Mouse (Mus musculus) adrenal gland, postnatal 14 days (tissue): ENCODE measurements at regions not wholly inside any gene's neighbourhood (a gene's known extent, or its start where the extent isn't known, plus 50 kb on each side); places are given as distances from the start of the nearest gene placed in this dataset.

Source experiments
- DNase-seq: peaks from one replicate; pipeline ENCODE4 v3.0.0; 2021; ENCODE audit warnings: mixed read lengths

DNA sequence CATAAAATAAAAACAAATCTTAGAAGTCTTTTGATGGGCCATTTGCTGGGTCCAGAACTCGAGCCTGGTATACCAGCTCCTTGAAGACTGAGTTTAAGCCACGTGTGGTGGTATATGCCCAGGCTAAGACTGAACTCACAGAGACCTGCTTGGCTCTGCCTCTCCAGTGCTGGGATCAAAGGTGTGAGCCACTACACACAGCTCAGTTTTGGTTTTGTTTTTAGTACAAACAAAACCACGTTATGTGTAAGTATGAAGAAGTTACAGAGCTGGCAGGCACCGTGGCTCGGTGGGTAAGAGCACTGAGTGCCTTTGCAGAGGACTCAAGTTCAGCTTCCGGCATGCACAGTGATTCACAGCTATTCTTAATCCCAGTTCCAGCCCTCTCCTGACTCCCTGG, 75.6 kb downstream of the Wdr5 start:
- no peak for DNase-seq

- no peak for DNase-seq
Observed at GRCm38 (mm10) chr2:27591668-27592067, 76.7 kb downstream of the Wdr5 start.

DNA sequence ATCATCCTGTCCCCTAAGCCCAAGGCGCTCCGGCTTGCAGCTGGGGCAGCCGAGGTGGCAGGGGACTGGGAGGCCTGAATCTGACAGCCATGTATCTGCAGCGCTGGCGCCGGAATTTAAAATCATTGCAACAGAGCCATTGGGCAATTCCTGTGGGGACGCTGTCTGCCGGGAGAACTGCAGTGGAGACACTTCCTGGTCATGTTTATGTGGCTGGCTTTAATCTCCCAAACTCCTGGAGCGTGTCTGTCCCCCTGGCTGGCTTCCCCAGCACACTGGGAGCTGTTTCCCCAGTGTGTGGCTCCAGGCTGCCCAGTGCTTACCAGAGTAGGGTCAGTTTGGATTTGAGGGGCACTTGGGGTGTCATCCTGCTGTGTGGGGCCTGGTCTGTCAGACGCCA, 78.4 kb downstream of the Wdr5 start:
- DNase-seq = peak; percentile 86

GRCm38 (mm10) chr2:27595251-27595650, 80.3 kb downstream of the Wdr5 start:
- DNase-seq = no peak

- peak; percentile 69 for DNase-seq
Observed at GRCm38 (mm10) chr2:27596217-27596616, 80.0 kb upstream of the Rxra start.

- DNase-seq = peak; percentile 84
Observed at GRCm38 (mm10) chr2:27596966-27597365, 79.3 kb upstream of the Rxra start.

GRCm38 (mm10) chr2:27597901-27598300, 78.3 kb upstream of the Rxra start:
- DNase-seq = peak; percentile 68

- peak; percentile 70 for DNase-seq
Observed at GRCm38 (mm10) chr2:27599061-27599768, 77.0 kb upstream of the Rxra start.

DNA sequence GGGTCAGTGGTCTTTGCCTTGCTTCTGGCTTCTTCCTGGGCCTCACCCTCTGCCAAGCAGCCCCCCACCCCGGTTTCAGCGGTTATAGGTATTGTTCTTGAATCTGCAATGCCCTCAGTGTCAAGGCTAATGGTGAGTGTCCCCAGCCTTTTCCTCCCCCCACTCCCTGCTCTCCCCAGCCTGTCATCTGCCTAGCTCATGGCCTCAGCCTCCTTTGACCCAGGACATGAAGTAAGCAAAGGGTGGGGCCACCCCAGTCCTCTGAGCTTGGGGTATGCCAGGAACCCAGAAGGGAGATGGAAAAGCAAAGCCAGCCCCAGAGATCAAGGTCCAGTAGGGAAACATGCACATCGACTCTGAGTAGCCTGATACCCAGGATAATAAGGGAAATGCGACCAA, 76.5 kb upstream of the Rxra start:
- peak; percentile 31 for DNase-seq

DNA sequence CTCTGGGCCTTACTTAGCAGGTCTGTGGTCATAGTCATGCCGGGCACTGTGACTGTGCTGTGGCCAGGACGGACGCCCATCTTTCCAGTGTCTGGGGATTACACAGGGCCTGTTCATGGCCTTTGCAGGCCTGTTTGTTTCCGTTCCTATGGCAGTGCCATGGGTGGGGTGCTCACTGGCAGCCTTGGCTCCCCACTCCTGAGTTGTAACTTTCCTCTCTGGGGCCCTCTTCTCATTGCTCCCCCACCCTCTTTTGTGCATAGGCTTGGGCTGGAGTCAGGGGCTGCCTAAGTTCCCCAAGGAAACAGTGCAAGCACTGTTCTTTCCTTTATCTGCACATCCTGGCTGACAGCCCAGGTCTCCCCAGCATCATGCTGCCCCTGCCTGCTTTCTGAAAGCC, 72.9 kb upstream of the Rxra start:
- no peak for DNase-seq

DNA sequence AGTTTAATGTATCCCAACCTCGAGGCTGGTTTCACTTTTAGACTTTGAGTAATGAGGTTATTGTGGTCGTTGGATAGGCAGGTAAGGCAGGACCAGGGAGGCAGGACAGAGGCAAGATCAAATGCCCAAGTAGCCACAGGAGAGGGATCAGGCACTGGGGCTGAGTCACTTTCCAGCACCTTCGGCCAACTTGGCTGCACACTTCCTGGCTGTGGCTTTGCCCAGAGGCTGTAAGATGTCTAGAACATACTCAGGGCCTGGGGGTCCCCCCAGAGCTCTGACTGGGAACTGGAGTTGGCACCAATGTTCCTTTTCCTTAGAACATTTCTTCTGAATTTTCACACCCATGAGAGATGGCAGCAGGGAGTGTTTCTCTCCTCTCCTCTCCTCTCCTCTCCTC, 71.7 kb upstream of the Rxra start:
- peak; percentile 53 for DNase-seq

GRCm38 (mm10) chr2:27606816-27607215, 69.4 kb upstream of the Rxra start:
- DNase-seq = no peak

DNA sequence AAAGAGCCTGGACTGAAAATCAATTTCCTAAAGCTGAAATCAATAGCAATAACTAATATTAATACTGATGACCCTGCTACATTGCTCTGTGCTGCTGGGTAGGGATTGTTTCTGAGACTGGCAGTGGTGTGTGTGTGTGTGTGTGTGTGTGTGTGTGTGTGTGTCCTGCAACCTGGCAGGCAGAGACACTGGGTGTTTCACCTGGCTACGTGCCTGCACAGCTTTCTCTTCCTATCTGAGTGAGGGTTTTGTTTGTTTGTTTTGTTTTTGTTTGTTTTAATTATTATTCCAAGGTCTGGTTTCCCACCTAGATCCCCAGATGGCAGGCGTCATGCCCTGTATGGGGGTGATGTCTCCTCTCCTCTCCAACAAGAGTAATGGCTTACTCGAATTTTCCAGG, 54.5 kb upstream of the Rxra start:
- DNase-seq = no peak

DNA sequence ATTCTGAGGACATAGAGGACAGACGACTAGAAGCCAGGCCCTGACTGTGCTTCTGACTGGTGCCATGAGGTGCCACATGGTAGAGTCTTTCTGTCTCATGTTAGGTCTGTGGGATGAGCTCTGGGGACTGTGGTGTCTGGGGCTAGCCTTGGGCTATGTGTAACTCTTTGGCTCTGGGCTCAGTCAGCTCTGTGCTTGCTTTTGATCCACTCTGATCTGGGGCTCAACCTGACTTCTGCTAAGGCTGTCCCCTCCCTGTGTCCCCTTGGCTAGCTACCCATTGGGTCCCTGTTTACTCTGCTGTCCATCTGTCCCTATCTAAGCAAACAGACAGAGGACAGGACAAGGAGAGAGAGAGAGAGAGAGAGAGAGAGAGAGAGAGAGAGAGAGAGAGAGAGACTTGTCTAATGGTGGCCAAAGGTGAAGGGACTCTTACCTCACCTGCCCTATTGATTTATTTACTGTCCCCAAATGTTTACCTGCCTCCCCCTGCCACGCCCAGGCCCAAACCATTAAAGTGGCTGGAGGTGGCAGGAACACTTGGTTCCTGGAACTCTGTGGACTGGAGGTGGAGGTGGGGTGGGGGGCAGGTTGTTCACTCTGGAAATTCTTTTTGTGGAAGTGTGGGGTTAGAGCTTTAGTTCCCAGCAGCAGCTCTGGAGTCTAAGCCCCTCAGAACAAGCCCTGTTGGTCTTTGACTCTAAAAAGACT, 51.4 kb upstream of the Rxra start:
- no peak for DNase-seq
